Mouse (Mus musculus) c-Kit-positive CD71-positive TER-119-positive erythroid progenitor cells, embryonic 14.5 days (primary cell): Measurements from ENCODE around the gene Thrb.

Source experiments
- DNase-seq: peaks from one replicate; pipeline ENCODE4 v3.0.0-alpha.2; 2013; ENCODE audit warnings: low spot score

Gene Thrb

DNA sequence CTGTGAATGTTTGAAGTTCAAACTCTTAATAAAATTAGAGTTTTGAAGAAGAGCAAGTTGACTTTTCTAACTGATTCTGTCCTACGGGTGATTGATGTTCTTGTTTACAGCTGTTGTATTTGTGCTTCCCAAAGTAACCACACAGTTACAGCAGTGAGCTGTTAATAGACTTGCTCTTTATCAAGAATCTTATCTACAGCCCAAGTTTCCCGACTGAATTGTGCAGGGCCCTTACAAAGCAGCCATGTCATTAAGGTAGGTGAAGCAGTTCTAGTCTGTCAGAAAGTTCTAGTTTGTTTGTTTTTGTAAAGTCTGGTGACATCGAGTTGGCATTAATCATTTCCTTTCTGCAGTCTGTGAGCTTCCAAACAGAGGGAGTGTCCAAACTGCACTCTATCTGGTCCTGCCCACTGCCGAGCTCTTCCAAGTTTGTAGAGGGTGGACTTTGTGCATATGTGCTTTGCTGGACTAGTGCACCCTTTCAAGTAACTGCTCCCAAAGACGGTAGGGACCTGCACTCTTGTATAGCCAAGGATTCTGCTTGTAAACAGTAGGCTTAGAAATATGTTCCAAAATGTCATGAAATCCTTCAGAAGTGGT lies 124.2 kb downstream of the Thrb start:
- no peak for DNase-seq

DNA sequence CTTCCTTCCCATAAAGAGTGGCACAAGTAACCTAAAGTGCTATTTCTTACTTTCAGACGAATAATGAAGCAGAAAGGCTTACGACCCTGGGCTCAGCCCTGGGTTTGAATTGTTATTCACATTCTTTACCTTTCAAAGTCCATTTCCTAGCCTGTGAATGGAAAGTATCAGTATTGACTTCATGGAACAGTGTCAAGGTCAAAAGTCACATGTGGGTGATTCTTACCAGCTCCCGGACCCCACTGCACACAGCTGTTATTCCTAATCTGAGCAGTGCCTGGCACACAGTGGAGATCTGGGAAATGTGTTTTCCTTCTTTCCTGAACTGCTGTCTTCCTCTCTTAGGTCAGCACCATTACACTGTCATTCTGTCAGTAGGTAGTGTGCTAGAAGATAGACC lies 125.3 kb downstream of the Thrb start:
- no peak for DNase-seq

DNA sequence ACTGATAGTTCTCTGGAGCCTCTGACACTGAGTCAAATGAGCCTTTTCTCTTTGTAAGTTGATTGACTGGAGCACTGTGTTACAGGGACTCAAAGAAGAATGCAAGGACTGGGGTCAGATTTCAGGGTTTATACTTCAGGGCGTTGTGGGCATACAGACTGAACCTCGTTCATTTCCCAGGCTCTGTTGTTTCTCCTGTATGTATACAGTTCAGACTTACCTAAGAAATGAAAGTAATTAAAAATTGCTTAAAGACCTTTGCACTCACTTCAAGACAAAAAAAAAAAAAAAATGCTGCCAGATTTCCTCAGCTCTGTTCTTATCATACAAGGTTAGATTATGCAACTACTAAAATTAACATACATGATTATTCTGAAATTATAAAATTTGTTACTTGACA lies 126.2 kb downstream of the Thrb start:
- no peak for DNase-seq

DNA sequence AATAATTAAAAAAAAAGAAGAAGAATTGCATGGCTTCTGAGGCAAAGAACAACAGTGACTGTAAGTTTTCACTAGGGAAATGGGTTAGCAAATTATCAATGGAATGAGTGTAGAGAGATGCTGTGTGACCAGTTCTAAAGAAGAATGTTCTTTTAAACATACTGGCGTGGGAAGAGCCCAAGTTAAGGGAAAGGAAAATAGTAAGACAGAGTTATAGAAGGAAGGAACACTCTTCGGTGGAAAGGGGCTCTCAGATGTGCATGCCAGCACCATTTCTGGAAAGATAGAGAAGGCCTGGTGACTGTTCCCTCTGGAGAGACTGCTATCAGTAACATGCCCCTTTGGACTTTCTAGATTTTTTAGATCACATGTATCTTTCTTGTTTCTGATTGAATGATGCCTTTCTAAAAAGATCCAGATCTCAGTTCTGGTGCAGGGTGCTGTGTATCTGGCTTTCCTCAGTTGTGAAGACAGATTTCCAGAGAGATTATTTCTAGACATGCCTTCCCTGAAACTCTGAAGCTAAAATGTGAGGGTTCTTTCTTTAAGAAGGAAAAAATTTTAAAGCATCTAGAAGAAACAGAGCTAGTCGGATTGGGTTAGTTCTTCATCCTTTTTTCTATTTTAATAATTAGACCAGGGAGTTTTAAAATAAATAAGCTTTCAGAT lies 144.0 kb downstream of the Thrb start:
- no peak for DNase-seq

DNA sequence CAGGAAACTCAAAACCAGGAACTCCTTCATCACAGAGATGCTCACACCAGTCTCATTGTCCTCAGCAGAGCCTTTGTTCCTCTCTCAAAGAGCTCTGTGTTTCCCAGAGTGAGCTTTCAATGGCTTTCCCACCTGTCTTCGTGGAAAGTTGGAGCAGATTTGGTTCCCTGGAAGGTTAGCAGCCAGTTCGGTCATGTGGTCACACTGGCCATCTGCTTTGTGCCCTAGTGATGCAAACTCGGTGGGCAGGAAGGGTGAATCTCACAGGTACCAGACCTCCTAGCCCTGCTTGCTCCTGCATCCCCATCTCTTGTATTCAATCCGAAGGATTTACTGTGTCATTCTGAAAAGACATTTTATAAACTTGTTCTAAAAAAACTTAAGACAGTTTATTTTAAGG lies 151.0 kb downstream of the Thrb start:
- DNase-seq = no peak

DNA sequence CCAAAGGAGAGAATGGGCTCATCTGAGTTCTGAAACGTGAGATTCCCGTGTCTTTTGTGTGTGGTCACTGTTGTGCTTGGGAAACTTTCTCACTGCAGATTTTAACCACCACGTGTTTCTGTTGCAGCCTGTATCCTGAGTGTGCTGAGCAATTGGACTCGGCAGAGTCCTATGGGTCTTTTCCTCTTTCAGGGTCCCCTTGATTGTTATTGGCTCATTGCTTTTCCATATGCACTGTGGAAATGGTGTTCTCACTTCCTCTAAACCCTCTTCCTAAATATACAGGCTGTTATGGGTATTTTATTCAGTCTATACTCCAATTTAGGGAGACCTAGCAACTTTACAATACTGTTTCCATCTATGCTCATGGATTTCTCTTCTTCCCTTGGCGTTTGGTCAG lies 152.4 kb downstream of the Thrb start:
- no peak for DNase-seq

DNA sequence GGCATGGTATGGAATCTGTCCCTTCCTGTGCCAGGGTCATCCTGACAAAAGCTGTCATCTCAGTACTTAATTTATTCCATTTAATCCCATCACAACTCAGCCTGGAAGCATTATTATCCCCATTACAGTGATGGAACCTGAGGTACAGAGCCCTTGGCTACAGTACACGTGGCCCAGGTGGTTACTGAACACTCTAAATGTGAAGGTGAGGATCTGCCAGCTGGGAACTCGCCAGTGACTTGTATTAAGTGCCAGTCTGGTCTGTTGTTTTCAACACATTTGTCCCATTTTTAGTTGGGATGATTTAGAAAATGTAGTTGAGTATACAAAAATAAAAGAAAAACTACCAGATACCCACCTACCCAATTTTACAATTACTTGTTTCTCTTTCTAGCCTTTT lies 155.0 kb downstream of the Thrb start:
- DNase-seq = no peak

DNA sequence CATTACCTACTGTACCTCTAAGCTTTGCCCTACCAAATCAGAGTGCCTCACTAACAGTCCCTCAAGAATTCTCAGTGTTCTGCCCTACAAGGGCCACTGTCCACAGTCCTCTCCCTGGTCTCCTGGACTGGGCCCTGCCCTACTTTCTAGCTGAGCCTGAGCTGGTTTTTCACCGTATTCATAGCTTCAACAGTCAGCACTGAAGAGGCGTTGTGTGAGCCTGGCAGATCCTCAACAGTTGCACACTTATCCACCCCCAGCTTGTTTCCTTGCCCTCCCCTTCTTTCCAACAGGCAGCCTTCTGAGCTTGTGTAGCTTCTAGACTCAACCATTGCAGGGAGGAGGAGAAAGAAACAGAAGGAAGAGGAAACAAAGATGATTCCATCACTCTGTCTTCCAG lies 158.0 kb downstream of the Thrb start:
- DNase-seq = no peak

DNA sequence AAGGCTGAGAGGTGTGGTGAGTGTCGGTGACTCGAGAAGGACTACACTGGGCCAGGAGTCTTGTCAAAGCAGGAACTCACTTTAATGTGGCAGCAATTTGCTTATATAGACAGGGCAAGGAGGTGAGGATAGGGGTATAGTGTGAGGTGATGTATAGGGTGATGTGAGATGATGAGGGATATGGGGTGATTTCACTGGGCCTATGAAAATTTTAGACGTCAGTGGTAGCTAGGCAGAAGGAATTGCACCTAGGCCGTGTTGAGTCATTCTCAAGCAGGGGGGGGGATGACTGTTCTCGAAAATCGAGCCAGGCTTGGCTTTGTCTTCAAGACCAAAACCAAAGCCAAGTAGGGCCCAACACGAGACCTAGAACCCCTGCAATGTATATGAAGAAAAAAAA lies 162.7 kb downstream of the Thrb start:
- DNase-seq = no peak

DNA sequence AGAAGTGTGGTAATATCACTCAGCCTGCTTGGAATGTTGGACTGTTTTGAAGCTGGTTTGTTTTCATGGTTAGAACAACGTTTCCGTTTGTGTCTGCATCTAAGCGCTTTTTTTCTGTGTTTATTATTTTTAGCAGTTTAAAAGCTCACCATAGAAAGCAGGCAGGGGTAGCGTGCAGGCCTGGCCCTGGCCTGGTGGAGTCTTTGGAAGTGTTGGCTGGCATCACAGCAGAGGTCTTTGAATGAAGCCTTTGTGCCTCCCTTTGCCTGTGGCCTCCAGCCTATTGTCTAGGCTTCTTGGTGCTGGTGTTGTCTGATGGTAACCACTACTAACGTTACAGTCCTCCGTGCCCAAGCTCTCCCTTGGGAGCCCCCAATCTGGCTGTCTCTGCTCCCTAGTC lies 167.3 kb downstream of the Thrb start:
- no peak for DNase-seq

DNA sequence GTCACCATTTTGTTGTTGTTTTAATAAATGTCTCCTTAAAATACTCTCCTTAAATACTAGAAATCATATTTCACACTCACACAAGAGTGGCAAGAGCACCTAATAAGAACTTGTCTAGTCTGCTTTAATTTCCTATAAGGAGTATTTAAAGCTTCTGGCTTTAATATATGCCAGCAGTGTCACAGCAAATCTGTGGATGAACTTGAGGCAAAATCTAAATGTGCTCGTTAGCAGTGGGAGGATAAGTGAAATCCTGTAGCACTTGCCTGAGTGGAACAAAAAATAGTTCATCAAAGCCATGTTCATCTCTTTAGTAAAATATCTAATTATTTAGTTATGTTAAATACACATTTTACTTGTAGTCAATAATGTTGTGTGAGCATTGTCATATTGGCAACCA lies 175.7 kb downstream of the Thrb start:
- DNase-seq = no peak

DNA sequence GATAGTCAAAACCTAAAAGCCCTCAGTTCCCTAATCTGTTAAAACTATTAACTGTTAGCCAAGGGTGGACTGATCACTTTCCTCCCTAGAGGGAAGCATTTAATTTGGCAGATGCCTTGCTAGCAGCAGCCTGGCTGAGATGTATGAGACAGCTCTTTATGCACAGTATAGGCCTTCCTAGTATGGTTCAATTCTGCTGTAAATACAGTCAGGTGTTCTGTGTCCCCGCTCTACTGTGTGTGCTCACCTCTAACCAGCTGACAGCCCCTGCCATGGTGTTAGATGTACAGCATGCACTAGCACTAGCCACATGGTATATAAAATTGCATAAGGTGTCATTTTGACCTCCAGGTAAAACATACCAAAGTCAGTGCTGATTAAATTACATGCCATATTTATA lies 176.7 kb downstream of the Thrb start:
- DNase-seq = no peak

DNA sequence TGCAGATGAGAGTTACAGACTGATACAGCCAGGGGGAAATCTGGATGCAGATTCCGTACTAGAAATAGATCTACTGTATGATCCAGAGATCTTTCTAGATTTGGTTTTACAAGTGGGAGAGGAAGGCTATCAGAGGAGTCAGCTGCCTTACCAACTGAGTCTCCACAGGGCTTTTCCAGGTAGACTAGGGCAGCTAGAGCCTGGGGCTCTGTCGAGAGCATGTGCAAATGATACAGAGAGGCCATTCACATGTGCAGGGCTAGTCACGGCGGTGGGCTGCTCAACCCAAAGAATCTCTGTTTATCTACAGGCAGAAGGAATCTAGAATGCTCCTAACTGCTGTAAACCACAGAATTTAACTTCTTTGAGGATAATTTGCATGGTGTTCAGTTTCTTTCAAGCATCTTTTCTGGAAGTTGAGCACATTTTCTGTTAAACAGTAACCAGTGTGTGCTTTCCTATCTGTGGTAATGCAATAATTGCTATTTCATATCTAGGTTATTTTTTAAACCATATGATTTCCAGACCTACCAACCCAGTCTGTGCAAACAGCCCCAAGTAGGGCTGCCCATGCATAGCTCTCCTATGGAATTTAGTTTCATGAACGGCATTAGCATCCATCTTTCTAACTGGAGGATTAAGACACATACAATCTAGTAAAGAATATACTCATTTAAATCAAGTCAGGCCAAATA lies 185.1 kb downstream of the Thrb start:
- DNase-seq = no peak

DNA sequence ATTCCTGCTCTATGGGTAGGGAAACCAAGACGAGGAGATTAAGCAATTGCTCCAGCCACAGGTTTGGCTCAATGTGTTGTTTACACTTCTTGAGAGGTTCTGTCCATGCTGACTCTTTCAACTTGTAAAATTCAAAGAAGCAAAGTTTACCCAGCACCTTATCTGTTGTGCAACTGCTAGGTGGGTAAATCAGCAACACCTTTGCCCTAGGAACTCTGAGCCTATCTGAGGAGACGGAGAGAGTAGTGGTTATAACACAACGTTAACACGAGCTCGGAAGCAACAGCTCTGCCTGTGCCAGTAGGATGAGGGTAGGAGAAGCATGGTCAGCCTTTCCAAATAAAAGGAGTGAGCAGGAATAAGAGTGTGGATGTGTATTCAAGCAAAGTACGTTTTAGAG lies 185.8 kb downstream of the Thrb start:
- no peak for DNase-seq

DNA sequence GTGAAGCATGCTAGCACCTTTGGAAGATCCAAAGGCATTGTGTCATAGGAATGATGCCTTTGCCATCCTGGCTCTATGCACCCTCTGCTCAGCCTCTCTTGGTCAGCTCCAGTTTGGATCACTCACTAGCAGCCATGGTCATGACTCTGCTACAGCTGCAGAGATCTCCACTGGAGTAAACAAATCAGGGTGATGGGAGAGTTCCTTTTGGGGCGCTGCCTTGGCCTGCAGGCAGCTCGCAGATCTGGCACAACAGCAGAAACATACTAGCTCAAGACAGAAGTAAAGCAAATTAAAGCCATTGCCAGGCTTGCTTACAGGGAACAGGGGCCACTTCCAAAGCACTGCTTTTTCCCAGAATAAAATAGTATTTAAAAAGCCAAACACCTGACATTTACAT lies 186.6 kb downstream of the Thrb start:
- no peak for DNase-seq

DNA sequence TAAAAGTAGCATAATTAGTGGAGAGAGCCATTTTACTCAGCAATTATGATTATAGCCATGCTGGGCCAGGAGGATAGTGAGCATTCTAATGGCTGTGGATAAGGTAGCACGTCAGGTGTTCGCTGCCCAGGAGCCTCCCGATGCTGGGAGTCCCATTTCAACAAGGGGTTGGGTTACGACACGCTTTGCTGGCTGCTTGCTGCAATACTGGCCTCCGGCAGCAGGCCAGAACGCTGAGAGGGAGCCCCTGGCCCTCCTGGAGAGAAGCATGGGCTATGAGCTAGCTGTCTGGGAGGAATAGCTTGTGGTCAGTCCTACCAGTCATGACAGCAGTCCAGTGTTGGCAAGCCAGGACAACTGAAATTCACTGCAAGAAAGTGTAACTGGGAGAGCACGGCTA lies 187.2 kb downstream of the Thrb start:
- DNase-seq = no peak

DNA sequence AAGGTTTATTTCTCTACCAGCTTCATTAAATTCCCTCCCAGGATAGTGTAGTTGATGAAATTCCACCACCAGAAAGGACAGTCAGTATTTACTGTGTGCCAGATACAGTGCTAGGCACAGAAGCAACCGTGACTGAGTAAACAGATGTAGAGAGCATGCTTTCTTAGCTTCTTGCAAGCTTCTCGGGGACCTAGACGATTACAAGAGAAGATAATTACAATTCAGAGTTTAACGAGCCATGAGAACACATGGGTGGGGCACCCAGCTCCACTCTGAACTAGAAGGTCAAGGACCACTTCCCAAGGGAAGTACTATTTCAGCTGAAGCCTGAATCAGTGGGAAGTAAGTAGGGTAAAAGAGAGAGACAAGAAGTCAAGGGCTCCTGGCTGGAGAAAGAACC lies 190.3 kb downstream of the Thrb start:
- DNase-seq = no peak

DNA sequence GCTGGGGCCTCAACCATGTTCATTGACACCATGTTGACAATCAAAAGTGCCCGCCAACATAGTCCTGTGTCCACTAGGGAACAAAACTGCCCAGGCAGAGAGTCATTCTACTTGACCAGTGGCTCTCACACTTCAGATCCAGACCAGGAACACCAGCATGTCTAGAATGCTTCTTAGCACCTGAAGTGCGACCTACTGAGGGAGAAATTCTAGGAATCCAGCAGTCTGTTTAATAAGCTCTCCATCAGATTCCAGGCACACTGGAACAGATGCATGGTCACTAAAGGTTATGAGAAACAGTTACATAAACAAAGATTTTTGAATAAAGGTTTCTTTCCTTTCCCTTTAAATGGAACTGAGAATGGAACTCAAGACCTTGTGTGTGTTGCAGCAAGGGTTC lies 192.2 kb downstream of the Thrb start:
- DNase-seq = no peak

DNA sequence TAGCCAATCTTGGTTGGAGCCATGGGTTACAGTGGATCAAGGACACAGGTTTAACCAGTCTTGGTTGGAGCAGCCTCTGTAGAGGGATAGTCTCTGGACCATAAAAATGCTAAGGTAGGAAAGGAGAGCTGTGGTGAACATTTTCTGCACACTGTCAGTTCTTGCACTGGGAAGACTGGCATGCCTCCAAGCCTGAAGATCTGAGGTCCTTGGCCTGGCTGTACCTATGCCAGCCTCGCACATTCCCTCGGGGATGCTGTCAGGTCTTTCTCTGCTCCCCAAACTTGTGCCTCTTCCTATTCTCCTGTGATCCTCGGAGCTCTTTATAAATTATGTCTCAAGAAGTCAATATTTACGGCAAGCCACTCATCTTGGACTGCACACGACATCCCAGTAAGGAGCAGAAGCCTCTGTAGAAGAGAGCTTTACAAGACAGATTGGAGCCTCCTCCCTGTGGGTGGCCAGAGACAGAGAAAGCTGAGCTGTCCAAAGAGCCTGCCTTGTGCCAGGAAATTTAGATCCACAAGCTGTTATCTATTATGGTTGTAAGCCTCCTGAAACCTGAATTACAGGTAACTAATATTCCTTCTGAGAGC lies 199.8 kb downstream of the Thrb start:
- DNase-seq = no peak

DNA sequence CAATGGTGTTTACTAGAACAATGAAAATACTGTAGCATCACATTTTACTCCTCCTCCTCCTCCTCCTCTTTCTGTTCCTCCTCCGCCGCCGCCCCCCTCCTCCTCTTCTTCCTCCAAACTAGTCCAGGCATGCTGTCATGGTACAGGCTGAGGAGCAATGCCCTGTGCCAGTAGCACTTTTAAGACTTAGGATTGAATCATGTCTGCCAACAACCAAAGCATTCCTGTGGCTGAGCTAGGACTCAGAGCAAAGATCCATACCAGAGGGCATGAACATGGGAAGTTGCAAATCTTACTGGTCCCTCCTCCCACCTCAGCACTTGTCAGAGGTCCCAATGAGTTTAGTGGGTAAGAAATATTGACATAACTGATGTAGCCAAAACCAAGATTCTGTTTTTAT lies 202.6 kb downstream of the Thrb start:
- no peak for DNase-seq

DNA sequence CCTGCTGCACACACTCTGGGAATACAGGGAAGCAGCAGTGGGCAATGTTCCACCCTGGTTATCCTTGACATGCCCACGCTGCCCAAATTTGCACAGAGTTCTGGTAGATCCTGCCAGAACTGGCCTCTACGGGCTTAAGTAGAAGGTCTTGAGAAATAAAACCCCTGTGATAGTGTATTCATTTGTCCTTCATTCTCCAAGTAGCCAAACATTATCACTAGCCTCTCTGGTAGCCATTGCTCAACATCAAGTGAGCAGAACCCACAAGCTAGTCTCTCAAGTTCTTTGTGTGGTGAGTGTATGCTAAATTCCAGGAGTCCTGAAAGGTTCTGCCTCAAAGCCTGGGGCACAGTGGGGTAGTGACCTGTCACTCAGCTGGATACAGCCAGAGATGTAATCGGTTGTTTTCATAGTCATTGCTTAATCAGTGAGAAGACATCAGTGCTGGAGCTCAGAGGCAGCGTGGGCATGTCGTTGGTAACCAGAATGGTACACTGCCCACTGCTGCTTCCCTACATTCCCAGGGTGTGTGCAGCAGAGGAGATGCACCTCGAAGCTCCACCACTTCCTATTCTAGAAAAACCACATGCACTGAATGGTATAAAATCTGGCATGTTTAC lies 203.8 kb downstream of the Thrb start:
- DNase-seq = no peak

DNA sequence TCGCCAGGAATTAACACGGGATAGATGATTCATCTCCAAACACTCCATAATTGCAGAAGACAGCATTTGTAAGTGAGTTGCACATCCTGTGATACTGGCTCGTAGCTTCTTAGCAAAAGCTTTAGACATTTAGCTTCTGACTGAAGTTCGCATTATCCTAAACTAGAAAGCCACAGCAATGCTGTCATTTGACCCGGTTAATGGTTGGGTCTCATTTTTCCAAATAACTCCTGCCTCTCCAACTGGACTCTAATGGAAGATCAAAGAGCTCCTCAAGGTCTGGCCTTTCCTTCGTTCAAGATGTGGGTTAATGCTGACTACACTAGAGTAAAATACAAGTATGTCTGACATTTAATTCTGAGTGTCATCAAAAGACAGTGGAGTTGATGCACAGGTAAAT lies 208.3 kb downstream of the Thrb start:
- DNase-seq = no peak

DNA sequence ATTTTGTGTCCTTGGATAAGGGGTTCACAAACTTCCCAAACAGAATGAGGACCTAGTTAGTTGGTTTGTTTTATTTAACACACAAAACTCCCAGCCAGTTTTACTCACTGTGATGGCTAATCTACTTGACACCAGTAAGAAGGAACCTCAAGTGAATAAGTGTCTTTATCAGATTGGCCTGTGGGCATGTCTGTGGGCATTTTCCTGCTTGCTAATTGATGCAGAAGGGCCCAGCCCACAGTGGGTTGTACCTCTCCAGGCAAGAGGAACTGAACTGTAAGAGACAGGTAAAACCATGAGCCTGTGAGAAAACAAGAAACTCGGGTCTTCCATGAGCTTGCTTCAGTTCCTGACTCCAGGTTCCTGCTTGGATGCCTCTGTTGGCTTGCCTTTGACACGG lies 215.9 kb downstream of the Thrb start:
- DNase-seq = no peak
